Mouse (Mus musculus) stomach, postnatal 0 days (tissue): Measurements from ENCODE around the gene Nhlrc2.

Experiments used
- CTCF ChIP-seq: IDR thresholded peaks from 2 replicates; pipeline ENCODE4 v1.5.1; 2016; ENCODE audit warnings: antibody characterized with exemption, low read depth, mild to moderate bottlenecking, moderate library complexity
- EP300 ChIP-seq: optimal IDR thresholded peaks from 2 replicates; pipeline ENCODE3; 2016; ENCODE audit warnings: antibody characterized with exemption

DNA sequence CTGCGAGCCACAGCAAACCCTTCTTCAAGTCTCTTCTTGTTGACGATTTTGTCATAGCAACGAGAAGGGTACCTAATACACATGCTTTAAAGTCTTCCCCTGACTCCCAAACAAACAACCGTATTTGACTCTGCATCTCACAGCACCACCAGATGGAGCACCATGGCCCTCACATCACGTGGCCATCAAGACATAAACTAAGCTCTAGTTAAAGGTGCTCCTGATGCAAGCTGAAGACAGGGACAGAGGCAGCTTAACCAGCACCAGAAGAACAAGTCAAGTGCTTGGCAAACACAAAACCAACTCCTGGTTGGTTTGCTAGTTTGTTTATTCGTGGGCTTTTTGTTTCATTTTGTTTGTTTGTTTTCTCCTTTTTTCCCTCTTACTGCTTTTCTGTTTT lies 17.3 kb downstream of the Nhlrc2 start:
- TF ChIP-seq CTCF: peak; percentile 69
- TF ChIP-seq EP300: no peak
